Mouse (Mus musculus) regulatory T cell (primary cell): ENCODE results near the gene Aif1.

Experiments used
- in situ Hi-C: fragments of 300-600 bp; cut with MboI, MseI; formaldehyde crosslinking; loops from one replicate; pipeline ENCODE4 v1.15.1; 2025; ENCODE audit warnings: high pct_unique_total_duplicates

The Aif1 gene

DNA sequence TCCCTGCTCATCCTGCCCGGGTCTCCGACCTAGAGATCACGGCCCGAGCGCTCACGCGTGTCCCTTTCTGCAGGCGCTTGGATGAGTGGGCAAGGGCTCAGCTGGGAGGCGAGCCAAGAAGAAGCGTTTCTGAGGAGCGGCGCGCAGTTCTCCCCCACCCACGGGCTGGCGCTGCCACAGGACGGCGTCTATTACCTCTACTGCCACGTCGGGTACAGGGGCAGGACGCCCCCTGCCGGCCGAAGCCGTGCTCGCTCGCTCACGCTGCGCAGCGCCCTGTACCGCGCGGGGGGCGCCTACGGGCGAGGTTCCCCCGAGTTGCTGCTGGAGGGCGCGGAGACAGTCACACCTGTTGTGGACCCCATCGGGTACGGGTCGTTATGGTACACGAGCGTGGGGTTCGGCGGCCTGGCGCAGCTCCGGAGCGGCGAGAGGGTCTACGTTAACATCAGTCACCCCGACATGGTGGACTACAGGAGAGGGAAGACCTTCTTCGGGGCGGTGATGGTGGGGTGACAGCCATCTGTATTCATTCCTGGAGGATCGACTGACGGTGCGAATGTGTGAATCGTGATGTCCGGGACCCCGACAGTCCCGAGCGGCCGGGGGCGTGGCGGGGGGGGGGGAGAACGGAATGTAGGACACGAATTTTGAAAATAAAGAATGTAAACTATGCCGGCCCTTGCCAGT, 19.9 kb upstream of the Aif1 start:
- in situ Hi-C loops: loop anchor here (10.0 kb wide), 1 partner anchor 1001 kb away; the partner anchor contains the start of gene Psmb8

DNA sequence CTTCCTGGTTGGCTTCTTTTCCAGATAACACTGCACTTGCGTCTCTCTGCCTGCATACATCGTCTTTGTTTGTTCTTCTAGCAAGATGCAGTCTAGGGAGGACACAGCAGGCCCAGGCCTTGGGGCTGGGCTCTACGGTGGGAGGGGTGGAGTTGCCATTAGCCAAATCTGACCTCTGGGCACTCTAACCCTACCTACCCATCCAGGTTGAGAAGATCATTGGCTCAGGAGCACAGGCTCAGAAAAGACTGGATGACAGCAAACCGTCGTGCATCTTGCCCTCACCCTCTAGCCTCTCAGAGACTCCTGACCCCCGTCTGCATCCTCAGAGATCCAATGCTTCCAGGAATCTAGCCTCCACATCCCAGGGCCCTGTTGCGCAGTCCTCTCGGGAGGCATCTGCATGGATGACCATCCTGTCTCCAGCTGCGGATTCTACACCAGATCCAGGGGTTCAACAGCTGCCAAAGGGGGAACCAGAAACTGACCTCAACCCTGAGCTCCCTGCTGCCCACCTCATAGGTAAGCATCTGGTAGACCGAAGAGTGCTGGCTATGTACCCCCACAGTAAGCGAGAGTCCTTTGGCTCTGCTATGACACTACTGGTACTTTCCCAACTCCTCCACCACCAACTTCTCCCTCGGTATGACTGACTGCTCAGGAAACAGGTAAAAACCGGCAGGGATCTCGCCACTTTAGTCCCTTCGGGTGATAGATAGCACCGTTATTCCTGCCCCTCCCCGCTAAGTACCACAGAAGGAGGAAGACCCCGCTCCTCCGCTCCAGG, 19.2 kb upstream of the Aif1 start:
- in situ Hi-C loops: loop anchor here (10.0 kb wide), 1 partner anchor 1000 kb away; the partner anchor contains the start of gene Psmb8

DNA sequence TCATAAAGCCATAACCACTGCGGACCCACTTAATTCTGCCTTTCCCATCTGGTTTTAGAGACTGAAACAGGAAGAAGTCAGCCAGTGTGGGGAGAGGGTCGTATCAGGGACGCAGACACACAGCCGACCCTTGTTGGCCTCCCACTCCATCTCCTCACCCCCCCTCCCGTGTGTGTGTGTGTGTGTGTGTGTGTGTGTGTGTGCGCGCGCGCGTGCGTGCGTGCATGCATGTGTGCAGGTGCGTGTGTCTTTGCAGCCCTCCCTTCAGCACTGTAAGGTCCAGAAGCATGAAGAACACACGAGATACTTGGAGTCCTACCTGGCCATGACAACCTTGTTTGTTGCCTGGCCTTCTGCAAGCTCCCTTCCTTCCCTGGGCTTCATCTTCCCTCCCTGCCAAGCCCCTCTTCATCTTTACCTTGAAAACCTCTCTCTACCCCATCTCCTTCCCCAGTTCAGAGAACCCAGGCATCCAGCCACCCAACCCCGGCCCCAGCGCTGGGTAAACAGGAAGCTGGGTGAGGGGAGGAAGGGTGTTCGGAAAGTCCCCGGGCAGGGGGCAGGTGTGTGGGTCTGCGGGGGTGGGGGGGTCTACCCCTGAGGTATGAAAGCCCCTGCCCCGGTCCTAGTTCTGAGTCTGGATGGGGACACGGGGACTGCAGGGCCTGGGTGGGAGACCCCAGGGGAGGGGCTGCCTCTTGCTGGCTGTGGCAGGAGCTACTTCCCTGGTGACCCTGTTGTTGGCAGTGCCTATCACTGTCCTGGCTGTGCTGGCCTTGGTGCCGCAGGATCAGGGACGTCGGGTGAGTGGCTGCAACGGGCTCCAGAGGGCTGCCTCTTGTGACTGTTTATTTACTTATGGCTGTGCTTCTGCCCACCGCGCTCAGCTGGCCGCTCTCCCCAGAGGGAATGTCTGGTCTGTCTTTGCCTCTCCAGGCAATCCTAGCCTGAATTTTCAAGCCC, 18.3 kb upstream of the Aif1 start, which contains the start of gene Ltb:
Gene Ltb, plus strand, starts transcription at position 559 of the 963 bp plus-strand sequence.
- in situ Hi-C loops: loop anchor here (10.0 kb wide), 1 partner anchor 999 kb away; the partner anchor contains the start of gene Psmb8

DNA sequence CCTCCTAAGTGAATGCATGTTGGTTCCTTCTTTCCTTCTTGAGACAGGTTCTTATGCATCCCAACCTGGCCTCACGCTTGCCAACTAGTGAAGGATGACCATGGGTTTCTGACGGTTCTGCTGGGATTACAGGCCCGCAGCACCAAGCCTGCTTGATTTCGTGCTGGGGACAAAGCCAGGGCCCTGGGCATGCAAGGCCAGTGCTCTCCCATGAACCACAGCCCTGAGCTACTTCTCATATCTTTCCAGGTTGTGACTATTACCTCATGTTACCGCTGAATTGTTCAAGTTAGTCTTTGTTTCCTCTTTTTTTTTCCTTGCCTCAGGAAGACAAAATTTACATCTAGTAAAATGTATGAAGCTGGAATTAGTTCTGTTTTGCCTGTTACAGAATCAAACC, 17.1 kb upstream of the Aif1 start:
- in situ Hi-C loops: loop anchor here (10.0 kb wide), 1 partner anchor 998 kb away; the partner anchor contains the start of gene Psmb8

DNA sequence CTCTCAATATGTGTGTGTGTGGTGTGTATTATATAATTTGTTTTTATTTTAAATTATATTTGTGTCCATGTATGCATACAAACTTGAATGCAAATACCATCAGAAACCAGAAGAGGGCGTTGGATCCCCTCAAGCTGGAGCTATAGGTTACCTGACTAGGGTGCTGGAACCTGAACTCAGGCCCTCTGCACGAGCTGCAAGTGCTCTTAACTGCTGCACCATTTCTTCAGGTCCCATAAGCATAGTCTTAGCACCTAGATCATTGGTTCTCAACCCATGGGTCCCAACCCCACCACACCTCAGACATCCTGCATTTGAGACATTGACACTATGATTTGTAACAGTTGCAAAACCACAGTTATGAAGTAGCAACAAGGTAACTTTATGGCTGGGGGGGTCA, 15.9 kb upstream of the Aif1 start:
- in situ Hi-C loops: loop anchor here (10.0 kb wide), 1 partner anchor 997 kb away; the partner anchor contains the start of gene Psmb8

DNA sequence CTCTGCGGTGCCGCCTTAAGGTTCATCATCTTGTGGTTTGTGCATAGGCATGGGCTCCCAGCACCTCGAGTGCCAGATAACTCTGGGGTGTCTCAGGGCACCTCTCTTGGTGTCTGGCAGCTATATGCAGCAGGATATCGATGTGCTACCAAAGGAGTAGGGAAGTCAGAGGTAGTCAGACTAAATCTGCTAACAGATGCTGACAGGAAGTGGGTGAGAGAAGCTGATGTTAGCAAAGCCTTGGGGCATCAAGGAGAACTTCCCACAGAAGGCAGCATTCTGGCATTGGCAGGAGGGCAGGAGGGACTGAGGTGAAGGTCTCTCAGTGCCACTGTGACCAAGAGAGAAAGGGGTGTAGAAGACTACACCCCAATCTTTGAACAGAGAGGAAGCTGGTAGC, 14.2 kb upstream of the Aif1 start:
- in situ Hi-C loops: loop anchor here (10.0 kb wide), 1 partner anchor 995 kb away; the partner anchor contains the start of gene Psmb8

DNA sequence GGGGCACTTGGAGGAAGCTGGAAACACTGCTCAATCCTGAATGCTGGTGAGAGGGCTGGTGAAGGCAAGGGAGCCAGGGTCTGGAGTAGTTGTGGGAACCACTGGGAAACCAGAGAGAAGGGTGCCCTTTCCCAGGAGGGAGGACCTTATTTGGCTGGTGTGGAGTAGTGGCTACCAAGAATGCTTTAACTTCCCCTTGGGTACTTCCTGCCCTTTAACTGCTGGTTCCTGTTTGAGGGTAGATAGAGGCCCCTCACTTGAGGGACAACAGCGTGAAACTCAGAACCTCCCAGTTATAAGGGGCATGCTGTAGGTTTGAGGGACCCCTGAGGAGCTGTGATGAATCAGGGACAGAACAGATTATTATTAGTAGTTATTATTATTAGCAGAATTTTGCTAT, 13.3 kb upstream of the Aif1 start:
- in situ Hi-C loops: no loop called here

DNA sequence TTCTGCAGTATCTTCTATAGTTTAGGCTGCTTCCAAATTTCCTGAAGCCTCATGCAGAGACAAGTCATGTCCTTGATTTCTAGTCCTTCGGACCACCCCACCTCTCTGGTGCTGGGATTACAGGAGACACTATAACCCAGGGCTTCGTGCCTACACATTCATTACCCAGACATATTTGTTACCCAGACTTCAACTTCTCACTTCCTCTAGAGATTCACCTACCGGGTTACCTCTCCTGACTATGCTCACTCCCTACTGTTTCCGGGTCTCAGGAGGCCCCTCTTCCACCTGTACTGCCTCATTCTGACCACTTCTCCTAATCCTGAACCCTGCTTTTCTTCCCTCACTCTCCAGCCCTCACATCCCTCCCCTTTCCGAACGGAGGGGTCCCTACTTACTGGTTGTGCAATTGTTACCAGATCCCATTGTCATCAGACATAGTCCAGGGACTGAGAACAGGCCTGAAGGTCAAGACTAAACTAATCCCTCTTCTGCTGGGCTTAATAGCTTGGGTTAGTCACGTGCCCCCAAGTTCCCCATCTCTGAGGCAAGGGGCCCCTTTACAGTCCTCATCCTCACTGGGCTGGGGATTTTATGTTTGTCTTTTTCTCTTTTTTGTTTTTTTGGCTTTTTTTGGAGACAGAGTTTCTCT, 12.2 kb upstream of the Aif1 start, which contains the start of gene Lst1:
Gene Lst1, minus strand, starts transcription at position 481 of the 652 bp plus-strand sequence.
- in situ Hi-C loops: no loop called here

DNA sequence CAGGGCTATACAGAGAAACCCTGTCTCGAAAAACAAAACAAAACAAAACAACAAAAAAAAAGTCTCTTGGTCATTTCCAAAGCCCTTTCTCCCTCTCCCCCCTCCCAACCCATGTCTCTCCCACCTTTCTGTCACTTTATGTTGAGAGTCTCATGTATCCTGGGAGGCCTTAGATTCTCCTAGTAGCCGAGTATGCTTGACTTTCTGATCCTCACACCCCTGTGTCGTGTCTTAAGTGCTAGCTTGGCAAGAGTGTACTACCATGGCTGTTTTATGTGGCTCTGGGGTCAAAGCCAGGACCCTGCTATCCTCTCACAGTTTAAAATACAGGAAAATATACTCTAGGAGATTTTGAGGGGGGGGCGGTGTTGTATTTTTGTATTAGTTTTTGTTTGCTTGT, 11.5 kb upstream of the Aif1 start:
- in situ Hi-C loops: no loop called here

DNA sequence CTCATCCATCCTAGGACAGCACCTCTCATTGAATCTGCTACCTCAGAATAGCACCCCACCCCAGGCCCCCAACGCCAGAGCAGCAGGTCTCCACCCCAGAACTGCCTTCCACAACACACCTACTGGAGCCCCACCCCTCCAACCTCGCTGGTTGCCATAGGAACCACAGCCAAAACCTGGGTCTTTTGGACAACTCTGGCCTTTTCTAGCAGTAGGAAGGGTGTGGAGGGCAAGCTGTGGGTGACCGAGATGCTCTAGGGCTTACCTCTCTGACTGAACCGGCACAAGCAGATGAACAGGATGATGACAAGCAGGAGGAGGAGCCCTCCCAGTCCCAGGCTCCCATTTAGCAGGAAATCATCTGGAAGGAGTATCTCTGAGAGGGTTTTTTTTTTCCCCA, 10.8 kb upstream of the Aif1 start:
- in situ Hi-C loops: no loop called here

DNA sequence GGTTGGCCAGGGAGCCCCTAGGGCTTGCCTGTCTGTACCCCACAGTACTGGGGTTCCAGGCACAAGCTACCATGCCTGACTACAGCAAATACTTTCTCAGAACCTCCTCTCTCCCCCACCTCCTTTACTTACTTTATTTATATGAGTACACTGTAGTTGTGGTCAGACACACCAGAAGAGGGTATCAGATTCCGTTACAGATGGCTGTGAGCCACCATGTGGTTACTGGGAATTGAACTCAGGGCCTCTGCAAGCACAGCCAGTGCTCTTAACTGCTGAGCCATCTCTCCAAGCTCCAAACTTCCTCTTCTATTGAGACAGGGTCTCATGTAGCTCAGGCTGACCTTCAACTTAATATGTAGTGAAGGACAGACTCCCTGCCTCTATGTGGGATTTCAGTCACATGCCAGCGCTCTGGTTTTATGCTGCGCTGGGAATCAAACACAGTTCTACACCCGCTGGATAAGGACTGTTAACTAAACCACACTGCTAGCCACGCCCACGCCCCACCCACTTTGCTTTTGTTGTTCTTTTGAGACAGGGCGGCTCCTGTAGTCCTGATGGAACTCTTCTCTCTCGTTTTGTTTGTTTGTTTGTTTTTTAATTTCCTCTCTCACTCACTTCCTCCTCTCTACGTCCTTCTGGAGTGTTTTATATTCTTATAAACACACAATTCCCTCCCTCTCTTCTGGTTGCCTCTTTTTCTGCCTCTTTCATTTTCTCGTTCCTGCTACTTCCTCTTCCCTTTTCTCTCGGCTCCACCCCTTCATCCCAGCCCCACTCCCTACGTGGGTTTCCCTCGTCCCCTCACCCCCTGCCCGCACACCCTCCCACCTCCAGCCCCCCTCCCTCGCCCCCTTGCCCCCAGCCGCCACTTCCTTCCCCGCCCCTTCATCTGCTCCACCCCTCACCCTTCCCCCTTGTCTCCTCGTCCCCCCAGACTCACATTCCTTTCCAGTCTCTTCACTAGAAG, 10.1 kb upstream of the Aif1 start:
- in situ Hi-C loops: no loop called here

DNA sequence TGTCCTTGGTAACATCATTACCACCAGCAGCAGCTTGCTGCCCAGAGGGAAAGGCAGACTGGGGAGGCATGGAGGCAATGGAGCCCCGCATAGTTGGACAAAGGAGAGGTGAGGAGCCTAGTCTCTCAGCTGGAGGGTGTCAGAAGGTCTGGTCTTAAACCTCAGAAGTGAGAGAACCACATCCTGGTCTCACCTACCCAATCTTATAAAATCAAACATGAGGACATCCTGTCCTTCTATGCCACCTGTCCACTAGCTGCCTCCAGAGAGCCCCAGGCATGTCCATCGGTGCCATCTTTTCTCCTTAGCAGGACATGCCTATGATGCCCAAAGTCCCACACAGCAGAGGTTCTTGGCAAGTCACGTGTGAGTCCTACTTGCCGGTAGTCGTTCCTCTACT, 4.2 kb upstream of the Aif1 start:
- in situ Hi-C loops: no loop called here

DNA sequence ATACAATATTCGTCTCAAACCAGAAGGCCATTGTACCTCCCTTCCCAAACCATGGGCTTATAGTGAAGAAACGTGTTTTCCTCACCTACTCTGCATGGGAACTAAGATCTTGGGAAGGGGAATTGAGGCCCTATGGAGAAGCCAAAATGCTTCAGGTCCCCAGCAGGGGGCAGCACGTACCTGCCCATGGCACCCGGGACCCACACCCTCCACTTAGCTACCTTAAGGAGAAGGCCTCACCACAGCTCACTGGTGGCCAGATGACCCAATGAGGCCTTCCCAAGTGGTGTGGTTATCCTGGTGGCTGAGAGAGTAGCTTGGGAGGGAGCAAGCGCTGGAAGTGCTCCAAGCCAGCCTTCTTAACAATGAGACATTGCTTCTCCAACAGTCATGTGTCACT, 2.7 kb upstream of the Aif1 start:
- in situ Hi-C loops: no loop called here

DNA sequence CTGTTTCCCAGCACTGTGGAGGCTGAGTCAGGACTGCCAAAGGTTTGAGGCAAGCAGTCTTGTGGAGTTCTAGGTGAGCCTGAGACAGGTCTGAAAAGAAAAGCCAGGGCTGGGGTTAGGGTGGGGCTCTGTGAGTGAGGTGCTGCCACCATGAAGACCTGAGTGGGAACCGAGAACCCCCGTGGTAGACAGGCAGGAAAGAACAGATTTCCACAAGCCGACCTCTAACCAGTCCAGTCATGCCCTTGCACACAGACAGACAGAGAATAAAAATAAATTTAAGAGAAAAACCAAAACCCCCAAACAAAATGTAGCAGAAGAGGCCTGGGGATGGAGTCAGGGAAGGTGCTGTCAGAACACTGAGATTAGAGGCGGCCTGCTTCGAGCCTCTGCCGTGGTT, 486 bp downstream of the Aif1 start:
- in situ Hi-C loops: no loop called here

DNA sequence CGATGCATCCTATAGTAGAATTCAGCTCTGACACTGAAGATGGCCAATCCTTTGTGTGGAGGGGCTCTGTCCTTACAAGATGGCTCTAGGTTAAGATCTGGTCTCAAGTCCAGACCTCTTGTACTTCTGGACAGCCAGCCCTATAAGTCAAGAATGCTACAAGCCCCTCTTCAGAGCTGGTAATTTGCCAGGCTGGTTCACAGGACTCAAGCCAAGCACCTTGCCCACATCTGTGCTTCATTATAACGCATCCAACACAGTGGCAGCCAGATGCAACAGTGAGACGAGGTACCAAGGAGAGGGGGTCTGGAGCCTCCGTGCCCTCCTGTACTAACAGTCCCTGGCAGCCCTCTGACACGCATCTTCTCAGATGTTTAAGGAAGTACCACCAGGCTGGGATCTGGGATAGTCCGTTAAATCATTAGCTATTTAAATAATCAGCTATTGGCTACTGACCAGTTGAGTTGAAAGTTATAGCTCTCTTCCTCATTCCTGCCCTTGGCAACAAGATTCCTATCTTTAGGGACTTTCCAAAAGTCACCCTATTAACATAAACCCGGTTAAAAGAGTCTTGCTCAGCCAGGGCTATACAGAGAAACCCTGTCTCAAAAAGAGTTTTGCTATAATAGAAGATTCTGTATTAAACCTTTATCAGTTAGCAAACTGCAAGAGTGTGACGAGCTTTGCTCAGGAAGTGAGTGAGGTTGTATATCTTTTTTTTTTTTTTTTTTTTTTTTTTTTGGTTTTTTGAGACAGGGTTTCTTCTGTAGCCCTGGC, 1.5 kb downstream of the Aif1 start:
- in situ Hi-C loops: no loop called here

DNA sequence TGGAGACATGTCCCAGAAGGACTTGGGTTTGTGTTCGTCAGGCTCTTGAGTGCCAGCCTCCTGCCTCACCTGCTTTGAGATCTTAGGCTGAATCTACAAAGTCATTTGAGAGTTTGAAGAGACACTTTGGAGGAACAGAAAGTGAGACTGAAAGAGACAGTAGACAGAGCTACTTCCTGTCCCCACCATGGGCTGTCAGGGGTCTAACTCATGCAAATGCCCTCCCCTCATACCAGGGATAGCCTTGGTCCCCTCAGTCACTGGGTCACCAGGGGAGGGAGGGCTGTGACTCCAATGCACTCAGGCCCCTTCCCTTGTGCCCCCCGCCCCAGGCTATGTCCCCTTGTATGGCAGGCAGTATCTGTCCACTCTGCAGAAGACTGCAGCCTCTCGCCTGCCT, 2.5 kb downstream of the Aif1 start:
- in situ Hi-C loops: no loop called here

DNA sequence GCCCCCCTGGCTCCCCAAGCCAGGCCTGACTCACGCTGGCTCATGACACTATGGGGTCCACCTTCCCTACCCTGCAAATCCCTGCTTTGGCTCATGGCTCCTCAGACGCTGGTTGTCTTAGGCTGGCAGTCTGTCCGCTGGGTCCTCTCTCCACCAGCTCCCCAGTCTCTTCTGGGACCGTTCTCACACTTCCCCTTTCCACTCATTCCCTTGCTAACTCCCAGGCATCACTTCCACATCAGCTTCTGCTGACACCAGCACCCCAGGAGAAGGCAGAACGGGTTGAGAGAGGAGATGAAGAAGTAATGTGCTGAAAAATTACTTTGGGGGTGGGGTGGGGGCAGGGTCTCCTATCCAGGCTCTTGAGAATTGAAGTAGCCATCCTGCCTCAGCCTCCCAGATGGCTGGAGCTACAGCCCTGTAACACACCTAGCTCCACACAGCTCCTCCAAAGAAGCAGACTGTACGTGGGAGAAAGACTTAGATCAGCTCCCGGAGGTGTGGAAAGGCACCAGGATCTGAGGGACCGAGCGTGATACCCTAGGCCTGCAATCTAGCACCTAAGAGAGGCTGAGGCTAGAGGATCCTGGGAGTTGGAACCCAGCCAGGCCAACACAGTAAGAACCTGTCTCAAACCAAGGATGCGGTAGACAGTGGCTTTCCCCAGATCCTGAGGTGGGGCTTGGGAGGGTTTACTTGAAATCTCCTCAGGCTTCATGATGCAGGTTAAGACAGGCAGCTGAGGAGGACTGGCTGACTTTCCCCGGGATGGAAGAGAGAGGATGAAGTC, 3.2 kb downstream of the Aif1 start:
- in situ Hi-C loops: no loop called here
